Mouse (Mus musculus): ENCODE measurements at regions not wholly inside any gene's neighbourhood (a gene's known extent, or its start where the extent isn't known, plus 50 kb on each side); places are given as distances from the start of the nearest gene placed in this dataset.

DNA sequence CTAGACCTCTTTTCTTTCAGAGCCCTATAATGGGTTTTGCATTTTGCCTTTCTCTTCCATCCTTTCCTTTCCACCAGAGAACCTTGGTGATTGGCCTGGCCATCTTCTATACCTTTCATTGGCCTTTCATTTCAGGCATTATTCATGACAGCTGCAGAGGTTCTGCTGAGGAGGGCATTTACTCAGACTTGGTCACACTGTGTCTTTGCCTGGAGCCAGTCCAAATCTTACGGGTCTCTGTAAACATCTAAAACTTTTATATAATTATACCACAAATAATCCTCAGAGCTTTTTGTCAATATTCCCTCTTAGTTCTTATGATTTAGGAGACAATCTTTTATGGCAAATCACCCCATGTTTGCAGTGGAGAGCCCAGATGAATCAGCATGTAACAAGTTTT lies 339.3 kb upstream of the Tmem161b start:
- DNase-seq: no peak

DNA sequence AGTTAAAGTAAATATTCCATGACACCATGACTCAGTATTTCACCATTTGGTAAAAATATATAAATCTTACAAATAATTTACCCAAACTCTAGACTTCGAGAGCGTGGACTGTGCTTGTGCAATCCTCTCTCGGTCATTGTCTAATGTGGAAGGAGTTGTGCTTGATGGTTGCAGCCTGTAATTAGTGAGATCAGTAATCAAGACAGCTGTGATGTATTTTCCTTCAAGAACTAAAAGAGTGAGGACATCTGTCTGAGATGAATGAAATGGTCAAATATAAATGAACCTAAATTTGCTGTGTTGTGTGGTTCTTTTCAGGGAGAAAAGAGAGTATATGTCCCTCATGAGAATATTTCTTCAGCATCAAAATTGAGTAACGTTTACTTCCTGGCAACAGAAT lies 338.3 kb upstream of the Tmem161b start:
- DNase-seq: no peak

DNA sequence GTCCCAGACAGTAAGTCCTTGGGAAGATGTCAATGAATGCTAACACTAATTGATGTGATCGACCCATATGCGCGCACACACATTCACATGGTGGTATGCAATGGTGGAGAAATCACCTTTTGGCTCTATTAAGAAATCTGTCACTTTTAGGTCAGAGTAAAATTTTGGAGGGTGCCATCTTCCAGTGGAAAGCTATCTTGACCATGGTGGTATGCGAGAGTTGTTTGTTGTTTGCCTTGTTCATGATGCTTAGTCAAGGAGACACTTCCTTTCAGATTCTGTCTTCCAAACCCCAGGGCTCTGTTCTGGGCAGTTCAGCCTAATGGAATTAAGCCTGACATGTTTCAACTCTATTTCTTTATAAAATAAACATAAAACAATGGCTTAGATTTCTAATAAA lies 337.9 kb upstream of the Tmem161b start:
- DNase-seq: no peak

DNA sequence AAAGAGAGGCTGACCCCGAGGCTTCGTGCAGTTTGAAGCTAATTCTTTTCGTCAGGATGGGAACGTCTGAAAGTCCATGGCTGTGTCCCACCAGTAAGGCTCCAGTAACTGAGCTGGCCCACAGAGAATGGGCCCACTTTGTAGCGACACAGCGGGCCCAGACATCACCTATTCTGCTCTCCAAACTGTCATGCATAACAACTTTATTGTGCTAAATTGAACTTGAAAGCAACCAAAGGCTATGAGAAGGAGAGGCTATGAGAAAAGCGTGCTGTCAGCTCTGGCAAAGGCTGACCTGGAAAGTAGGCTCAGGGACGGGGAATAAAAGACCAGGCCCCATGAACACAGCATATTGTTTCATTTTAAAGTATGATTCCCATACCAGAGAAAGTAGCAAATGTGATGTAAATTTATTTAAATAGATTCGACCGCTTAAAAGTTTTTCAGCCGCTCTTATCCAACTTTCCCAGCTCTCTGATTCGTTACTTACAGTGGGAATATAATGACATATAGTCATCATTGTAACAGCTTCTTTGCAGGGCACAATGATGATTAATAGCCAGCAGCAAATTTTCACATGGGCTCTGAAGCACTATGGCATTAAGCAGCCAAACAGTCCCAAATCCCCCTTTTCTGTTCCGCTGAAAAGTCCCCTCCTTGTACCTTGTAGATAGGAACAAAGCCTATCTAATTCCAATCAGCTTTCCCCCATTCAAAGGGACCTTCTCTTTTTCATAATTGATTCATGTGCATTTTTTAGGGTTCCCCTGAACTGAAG lies 337.1 kb upstream of the Tmem161b start:
- no peak for DNase-seq

DNA sequence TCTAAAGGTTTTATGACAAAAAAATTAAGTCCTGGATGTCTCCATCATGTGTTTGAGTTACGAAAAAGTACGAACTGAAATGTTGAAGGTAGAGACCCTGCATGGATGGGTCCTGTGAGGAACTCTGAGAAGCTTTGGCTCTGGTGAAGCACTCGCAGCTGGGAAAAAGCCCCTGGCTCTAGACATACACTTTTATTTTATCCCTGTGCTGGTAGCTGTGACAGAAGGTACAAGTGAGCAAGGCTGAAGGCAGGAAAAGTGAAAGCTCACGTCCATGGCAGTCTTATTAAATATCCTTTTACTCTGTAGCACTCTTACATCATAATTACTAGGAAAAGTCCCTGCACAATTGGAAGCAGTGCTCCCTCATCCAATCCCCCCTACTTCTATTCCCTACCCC lies 336.4 kb upstream of the Tmem161b start:
- DNase-seq: no peak

DNA sequence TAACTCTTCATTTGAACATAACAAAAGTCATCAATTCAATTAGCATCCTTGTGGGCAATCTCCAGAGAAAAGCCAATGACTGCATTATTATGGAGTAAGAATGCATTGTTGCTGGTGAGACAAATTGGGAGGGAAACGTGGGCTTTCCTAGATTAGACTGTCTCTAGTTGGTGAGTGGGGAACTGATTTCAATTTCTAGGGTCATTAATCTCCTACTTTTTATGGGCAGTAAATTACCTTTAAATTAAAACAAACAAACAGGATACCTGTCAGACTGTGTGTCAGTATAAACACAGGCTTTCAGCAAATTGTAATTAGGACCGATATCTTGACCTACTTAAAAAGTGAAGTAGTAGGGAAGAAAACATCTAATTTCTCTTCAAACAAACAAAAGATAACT lies 307.4 kb upstream of the Tmem161b start:
- no peak for DNase-seq

DNA sequence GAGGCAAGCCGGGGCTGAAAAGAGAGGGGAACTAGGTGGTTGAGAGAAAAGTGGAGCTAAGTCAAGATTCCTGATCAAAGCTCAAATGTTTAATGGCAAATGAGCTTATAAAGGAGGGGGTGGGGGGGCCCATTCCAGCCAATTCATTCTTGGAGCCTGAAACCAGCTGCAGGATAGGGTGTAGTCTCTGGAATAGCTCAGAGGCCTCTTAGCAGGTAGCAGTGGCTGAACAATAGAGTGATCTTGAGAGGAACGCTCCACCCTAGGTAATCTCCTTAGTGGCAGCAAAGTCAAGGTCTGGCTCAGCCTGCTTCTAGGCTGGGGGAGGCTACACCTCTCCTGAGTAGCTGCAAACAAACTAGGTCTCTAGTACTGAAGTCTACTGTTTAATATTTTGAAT lies 289.3 kb upstream of the Tmem161b start:
- no peak for DNase-seq

DNA sequence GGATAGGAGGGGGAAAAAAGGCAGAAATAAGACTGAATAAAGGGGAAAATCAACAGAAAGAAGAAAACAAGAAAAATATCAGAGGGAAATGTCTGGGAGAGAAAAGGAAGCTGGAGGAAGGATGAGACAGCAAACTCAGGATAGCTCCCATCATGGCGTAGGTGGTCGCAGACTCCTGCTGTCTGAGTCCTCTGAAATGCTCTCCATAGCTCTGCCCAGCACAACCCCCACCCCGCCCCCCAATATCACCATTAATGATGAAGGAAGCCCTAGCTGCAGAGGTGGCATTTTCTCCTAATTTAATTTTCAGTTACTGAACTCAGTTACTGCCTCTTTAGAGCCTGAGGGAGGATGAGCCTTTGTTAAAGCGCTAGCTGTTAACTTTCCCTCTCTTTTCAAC lies 275.6 kb upstream of the Tmem161b start:
- DNase-seq: no peak

DNA sequence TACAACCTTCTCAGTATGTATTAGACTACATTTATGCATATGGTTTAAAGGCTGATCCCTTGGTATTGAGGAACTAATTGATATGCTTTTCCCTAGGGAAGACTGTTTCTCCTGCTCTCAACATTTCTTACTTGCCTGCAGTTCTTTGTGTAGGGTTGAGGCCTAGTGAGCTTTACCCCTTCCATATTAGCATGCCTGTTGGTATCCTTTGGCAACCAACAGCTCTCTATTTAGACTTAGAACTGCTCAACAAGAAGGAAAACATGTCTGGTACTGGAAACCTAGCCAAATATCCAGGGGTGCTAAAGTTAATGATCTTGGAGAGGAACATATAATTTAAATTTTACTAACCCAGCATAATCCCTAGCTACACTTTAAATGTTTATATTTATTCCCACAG lies 270.9 kb upstream of the Tmem161b start:
- DNase-seq: no peak

DNA sequence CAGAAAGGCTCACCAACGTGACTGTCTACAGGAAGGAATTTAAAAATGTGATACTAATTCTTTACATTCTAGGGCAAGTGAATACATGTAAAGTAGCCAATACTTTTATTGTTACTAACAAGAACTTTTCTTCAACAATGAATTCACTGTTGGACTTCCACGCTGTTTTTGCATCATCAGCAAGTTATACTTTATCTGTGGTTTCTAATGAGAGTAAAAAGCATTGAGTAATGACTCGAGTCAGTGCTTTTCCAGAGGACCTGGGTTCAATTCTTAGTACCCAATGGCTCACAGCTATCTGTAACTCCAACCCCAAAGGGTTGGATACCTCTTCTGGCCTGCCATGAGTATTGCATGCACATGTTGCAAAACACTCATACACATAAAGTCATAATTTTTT lies 270.3 kb upstream of the Tmem161b start:
- DNase-seq: no peak

DNA sequence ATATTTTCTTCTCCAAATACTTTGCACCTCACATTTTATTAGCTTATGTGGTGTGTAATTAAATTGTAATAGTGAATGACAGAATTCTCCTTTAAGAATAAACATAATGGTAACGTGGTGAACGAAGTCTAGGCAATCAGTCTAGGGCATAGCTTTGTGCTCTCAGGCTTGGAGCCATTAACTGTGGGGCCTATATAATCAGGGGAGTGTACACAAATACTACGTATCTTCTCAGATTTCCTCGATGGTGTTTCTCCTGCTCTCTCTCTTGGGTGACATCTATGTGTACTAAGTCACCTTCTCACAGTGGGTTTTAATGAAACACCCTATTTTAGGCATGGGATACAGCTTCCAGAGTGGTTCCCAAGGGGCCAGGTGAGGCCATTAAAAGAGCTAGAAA lies 269.7 kb upstream of the Tmem161b start:
- no peak for DNase-seq

DNA sequence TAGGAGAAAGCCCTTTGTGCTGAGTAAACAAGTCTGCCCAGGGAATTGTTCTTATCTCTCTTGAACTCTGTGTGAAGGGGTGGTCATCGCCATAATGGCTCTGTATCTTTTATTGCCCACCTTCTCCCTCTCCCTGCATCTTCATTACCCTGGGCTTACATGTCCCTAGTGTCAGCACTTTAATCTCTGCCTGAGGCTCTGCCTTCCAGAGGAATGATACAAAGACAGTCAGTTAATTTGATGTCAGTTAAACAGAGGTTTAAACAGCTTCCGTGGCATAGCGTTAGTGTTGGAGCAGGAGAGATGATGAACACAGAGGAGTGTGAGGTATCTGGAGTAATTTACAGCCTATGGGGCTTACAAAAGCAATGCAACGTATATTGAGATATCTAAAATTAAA lies 269.2 kb upstream of the Tmem161b start:
- DNase-seq: no peak

DNA sequence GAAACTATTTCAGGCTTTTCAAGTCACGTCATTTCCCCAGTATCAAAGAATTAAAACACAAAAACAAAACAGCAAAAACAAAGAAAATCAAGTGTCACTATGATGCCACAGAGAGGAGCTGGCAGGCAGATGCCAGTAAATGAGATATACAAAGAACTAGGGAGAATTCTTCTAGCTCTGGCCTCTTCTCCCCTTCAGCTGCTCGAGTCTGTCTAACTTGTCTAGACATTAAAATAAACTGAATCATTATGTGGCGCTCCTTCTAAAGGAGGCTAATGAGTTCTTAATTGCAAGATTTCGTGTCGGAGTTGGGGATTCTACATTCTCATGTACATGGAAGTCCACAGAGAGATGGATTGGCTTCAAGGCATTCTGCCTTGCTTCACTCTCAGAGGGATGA lies 266.4 kb upstream of the Tmem161b start:
- no peak for DNase-seq

DNA sequence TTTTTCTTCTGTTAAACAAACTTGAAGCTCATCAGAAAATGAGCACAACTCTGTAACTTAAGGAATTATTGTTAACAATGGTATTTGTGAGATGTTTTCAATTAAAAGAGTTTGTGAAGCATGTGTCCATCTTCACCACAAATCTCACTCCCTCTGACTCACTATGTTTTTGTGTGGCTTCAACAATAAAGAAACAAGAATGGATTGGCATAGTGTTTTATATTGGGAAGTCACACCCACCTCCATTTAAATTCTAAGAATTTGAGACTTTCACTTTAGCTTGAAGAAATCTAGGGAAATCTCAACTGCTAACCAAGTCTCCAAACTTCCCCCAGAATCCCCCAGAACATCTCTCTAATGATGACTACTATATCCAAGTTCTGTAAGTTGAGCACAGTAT lies 243.6 kb upstream of the Tmem161b start:
- no peak for DNase-seq

DNA sequence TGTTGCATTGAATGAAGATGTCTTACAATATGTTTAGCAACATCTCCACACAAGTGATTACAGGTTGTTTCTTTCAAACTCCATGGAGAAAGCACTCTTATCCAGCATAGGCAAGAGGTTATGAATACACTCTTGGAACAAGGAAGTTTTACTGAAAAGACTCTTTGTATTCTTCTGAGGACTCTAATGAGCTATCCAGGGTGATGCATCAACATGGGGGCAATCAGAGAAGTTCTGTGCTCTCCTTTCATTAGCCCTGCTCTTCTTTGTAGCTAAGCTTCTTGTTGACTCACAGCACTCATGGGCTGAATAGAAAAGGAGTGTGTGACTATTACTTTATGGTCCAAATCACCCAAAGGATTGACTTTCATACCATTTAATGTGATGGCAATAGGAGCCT lies 242.6 kb upstream of the Tmem161b start:
- no peak for DNase-seq

DNA sequence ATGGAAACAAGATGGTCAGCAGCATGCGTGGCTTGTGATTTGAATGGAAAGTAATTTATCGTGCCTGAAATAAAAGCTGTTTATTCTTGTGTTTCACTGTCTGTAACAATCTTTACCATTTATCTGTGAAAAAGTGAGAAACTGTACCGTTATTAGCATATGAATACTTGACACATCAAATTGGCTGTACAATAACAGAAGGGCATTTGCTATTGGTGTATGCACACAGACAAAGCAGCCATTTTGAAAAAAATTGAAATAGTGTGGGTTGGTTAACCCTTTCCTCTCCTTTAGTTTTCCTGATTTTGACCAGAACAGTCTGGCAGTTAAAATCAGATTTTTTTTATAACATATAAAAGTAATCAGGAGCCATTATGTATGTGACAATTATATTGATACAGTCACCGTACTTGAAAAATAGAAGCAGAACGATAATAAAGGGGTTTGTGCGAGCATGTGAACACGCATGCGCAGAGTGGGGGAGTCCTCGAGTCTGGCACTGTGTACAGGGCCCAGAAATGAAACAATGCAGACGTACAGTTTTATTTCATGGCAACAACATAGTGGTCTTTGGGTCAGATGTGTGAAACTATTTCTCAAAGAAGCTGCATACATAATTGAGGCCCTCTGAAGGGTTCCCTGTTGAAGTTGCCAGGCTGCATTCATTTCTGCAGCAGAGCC lies 237.3 kb upstream of the Tmem161b start:
- no peak for DNase-seq

DNA sequence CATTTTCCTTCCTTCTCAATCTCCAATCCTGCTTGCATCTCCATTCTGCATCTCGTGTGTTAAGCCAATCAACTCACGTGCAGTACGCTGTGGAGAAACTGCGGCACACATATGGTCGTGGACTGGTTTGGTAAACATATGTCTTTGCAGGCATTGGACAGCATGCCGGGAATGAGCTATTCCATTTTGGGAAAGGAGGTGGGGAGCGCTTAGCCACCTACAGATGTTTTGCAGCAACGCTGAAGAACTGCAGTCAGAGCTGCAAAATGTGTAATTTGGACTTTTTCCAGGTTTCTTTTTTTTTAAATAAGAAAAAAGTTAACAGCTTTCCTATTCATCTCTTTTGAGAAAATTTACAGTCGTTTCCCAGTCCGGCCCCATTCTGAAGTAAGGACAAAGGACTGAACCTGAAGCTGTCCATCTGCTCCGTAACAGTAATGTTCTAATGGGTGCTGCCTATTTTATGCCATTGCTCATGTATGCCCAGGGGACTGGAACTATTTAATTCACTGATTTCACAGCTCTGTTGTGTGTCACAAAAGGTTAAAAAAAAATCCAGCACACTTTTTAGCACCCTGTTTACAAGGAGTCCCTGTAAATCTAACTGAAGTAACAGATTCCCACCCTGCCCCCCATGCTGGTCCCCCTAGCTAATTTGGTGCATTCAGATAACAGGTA lies 234.2 kb upstream of the Tmem161b start:
- DNase-seq: peak; percentile 1

DNA sequence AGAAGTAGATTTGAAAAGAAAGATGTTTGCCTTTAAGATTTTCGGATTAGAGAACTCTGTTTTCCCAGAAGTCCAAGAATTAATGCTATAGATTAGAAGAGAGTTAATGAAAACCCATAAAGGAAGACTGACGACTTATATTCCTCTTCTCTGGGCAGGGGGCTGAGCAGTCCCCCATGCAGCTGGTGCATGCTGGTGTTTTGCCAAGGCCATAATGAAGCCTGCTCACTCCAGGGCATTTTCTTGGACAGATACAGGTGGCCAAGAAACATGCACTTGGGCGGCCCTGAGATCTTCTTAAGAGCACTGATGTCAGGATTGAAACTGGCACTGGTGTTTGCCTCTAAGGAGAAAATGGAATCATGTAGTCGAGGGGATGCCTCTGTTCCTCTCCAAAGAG lies 233.6 kb upstream of the Tmem161b start:
- DNase-seq: no peak

DNA sequence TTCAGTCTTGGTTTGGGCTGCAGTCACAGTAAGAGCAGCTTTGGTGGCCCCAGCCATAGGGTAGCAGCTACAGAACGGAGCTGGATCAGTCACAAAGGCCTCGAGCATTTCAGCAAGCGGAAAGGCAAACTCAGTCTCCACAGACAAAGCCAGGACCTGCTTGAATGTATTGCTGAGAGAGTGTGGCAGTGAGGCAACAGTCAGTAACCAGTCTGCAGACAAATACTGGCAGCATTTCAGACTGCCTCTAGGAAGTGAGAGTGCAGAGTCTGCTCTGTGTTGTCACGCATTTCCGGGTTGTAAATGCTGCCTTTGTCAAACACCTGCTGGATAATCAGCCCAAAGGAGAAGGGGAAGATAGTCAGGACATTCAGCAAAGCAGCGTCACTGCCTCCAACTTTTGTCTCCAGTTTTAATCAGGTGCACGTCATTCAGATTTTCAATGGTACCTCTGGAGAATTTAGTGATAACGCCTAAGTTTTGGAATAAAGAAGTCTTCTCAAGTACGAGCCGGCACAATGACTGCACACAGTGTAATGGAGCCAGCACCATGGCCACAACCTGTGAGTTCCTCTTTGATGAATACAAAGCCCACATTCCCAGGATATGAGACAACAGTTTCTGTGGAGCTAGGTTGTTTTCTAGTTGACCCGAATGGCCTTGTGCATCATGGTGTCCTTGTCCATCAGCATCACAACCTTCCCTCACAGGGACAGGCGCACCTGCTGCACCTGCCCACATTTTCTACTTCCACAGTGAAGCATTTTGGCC lies 224.3 kb upstream of the Tmem161b start:
- no peak for DNase-seq

DNA sequence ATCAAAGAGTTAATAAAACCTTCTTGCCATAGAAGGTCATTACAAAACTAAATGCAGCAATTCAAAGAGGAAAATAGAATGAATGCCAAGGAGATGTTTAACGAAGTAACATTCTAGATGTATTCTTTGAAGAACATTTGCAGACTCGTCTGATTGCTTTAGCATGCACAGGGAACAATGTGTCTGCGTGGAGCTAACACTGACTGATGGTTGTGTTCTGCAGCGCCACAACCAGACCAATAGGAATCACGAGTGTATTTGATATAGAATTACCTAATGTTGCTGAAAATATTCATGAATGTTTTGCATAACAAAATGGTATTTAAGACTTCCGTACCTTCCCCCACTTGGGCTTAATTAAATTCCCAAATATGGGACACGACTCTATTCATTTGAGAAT lies 200.3 kb upstream of the Tmem161b start:
- no peak for DNase-seq

DNA sequence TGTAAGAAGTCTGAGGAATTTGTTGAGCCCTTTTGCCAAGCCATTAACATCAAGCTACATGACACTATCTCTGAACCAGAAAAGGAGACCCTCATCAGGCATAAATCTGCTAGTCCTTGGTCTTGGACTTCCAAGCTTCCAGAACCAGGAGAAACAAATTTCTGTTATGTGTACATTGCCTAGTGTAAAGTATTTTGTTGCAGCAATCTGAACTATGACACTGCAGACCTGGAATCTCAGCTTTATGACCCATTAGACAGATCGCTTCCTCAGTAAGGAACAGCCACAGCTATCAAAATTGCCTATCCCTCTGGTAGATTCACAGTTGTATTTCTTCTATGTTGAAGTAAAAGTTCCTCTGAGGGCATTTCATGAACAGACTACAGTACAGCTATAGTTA lies 199.1 kb upstream of the Tmem161b start:
- no peak for DNase-seq

DNA sequence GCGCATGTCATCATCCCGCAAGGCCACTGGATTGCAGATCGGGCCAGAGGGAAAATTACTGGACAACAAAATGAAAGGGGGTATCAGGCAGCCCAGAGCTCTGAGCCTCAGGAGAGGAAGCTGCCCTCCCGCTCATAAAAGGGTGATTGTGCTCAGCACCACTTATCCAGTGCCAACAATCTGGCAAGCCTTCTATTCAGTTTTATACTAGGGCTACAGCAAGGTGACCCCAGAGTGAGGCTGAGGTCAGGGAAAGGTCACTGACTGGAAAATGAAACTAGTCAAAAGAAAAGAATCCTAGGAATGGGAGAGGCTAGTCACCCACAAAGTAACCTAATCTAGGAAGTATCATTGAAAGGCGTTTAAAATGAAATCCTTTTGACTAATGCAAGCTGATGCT lies 198.5 kb upstream of the Tmem161b start:
- DNase-seq: peak; percentile 1

DNA sequence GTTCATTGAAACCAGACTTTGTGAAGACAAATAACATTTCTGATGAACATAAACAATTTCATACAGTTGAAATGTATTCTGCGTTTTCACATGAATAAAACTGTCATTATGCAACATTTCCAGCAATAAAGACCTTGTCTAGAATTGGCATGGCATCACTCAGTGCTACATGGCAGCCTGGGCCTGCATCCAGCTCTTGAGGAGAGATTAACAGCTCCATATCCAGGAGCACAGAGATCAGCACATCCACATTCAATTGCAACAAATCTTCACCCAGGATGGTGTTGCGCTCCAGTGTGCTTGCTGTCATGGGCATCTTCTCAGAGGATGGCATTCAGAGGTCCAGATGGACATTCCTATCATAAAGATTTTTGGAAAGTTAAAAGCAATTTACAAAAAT lies 196.7 kb upstream of the Tmem161b start:
- no peak for DNase-seq

DNA sequence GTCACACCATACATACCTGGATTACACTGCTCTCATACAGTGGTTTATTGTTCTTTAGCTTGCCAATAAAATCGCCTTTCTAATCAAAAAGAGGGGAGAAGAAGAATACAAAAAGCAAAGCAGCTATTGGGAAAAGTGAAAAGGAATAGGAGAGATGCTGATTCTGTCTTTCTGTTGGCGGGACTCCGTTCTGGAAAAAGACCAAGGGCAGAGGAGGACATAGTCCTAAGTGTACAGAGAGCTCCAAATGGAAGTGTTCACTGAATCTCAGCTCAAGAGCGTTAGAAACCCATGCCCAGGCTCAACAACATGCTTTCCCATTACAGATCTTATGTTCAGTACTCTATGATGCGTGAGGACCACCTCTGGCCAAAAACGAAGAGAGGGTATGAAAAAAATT lies 174.4 kb upstream of the Tmem161b start:
- no peak for DNase-seq
